Mouse (Mus musculus): ENCODE data around the gene Agl.

The Agl gene

GRCm38 (mm10) chr3:116807811-116808506, at the start of gene Agl:
Gene Agl, minus strand, starts transcription at chr3:116808166.
- peak; percentile 93 for ATAC-seq (ENCODE audit: low TSS enrichment)

- ATAC-seq (ENCODE audit: low TSS enrichment) = no peak
These were observed 49.6 kb upstream of the Agl start for GRCm38 (mm10) chr3:116857611-116858010.

- no peak for ATAC-seq (ENCODE audit: low TSS enrichment)
These were observed 44.5 kb upstream of the Agl start for GRCm38 (mm10) chr3:116852421-116852820.

- no peak for ATAC-seq (ENCODE audit: low TSS enrichment)
These were observed 42.4 kb upstream of the Agl start for GRCm38 (mm10) chr3:116850376-116850775.

GRCm38 (mm10) chr3:116848936-116849335, 41.0 kb upstream of the Agl start:
- ATAC-seq (ENCODE audit: low TSS enrichment) = no peak

GRCm38 (mm10) chr3:116848099-116848498, 40.1 kb upstream of the Agl start:
- ATAC-seq (ENCODE audit: low TSS enrichment) = peak; percentile 59; the same call in 1 of the 2 replicates

- ATAC-seq (ENCODE audit: low TSS enrichment) = no peak
These were observed 38.1 kb upstream of the Agl start for GRCm38 (mm10) chr3:116846084-116846483.

- 0 out of 2 replicates have a peak, but pooled peaks have one; percentile 44 for ATAC-seq (ENCODE audit: low TSS enrichment)
These were observed 37.1 kb upstream of the Agl start for GRCm38 (mm10) chr3:116844880-116845579.

GRCm38 (mm10) chr3:116841311-116841710, 33.3 kb upstream of the Agl start:
- no peak for ATAC-seq (ENCODE audit: low TSS enrichment)

- ATAC-seq (ENCODE audit: low TSS enrichment) = no peak
These were observed 28.9 kb upstream of the Agl start for GRCm38 (mm10) chr3:116836681-116837475.

- ATAC-seq (ENCODE audit: low TSS enrichment) = peak; percentile 98
These were observed 28.1 kb upstream of the Agl start for GRCm38 (mm10) chr3:116835770-116836680.

GRCm38 (mm10) chr3:116835350-116835749, 27.4 kb upstream of the Agl start:
- ATAC-seq (ENCODE audit: low TSS enrichment) = no peak

- ATAC-seq (ENCODE audit: low TSS enrichment) = no peak
These were observed 26.3 kb upstream of the Agl start for GRCm38 (mm10) chr3:116834241-116834640.

- ATAC-seq (ENCODE audit: low TSS enrichment) = no peak
These were observed 25.5 kb upstream of the Agl start for GRCm38 (mm10) chr3:116833491-116833890.

- ATAC-seq (ENCODE audit: low TSS enrichment) = peak; percentile 66
These were observed 24.8 kb upstream of the Agl start for GRCm38 (mm10) chr3:116832526-116833310.

- ATAC-seq (ENCODE audit: low TSS enrichment) = no peak
These were observed 23.4 kb upstream of the Agl start for GRCm38 (mm10) chr3:116831324-116831723.

- ATAC-seq (ENCODE audit: low TSS enrichment) = no peak
These were observed 21.4 kb upstream of the Agl start for GRCm38 (mm10) chr3:116829274-116829920.

- ATAC-seq (ENCODE audit: low TSS enrichment) = no peak
These were observed 18.7 kb upstream of the Agl start for GRCm38 (mm10) chr3:116826471-116827215.

- ATAC-seq (ENCODE audit: low TSS enrichment) = no peak
These were observed 9.3 kb upstream of the Agl start for GRCm38 (mm10) chr3:116817231-116817630.
